Mouse (Mus musculus) erythroid progenitor cell, adult 5-6 weeks (primary cell): Measurements from ENCODE around the gene Wwox. TPM values are rescaled to one million over a fixed set of nuclear protein-coding genes. Genes with fewer than 3 reads are reported as not detected.

ENCODE experiments used
- ATAC-seq: replicated peaks from 2 replicates; pipeline ENCODE4 v1.8.0; 2016; ENCODE audit warnings: moderate number of reproducible peaks, mild to moderate bottlenecking, moderate TSS enrichment, inconsistent platforms; ENCODE audit not compliant: poor library complexity, low FRiP score, severe bottlenecking
- total RNA-seq, 2 experiments: library from RNA; stranded (forward) in 1 of 2; stranded (reverse) in 1 of 2; fragments of 150-400 nt in 1 of 2; fragments of 186-747, 209-891 nt in 1 of 2; gene quantifications; 2 replicates each; pipeline versions ENCODE4 v1.2.3 to v1.2.4; 2015 to 2017; ENCODE audit warnings: low replicate concordance in 2 of 2

The Wwox gene
- total RNA-seq (2015; ENCODE audit: low replicate concordance) (3.2 and 3.8 TPM in 2 replicates), total RNA-seq (2017; ENCODE audit: low replicate concordance) (3.9 and 11.2 TPM in 2 replicates)

GRCm38 (mm10) chr8:114439334-114440204 lies at the start of gene Wwox:
Gene Wwox, plus strand, starts transcription at chr8:114439655.
- ATAC-seq: peak; percentile 90

GRCm38 (mm10) chr8:114390465-114391254 lies 48.8 kb upstream of the Wwox start:
- no peak for ATAC-seq

GRCm38 (mm10) chr8:114398326-114398725 lies 41.1 kb upstream of the Wwox start:
- ATAC-seq: no peak

GRCm38 (mm10) chr8:114399273-114399672 lies 40.2 kb upstream of the Wwox start:
- ATAC-seq: no peak

- no peak for ATAC-seq
These were observed 37.8 kb upstream of the Wwox start for GRCm38 (mm10) chr8:114401679-114402078.

GRCm38 (mm10) chr8:114411421-114411820 lies 28.0 kb upstream of the Wwox start:
- no peak for ATAC-seq

- ATAC-seq: no peak
These were observed 21.7 kb upstream of the Wwox start, which contains the start of gene Clec3a for GRCm38 (mm10) chr8:114417786-114418185. Gene Clec3a, plus strand, starts transcription at chr8:114418086.

- no peak for ATAC-seq
These were observed 21.0 kb upstream of the Wwox start for GRCm38 (mm10) chr8:114418486-114418885.

- no peak for ATAC-seq
These were observed 20.6 kb upstream of the Wwox start for GRCm38 (mm10) chr8:114418904-114419303.

- ATAC-seq: no peak
These were observed 17.9 kb upstream of the Wwox start for GRCm38 (mm10) chr8:114421544-114421943.

- ATAC-seq: no peak
These were observed 1.2 kb upstream of the Wwox start for GRCm38 (mm10) chr8:114438236-114438635.

- no peak for ATAC-seq
These were observed 742 bp downstream of the Wwox start for GRCm38 (mm10) chr8:114440205-114440589.

GRCm38 (mm10) chr8:114441616-114442015 lies 2.2 kb downstream of the Wwox start:
- ATAC-seq: no peak

- ATAC-seq: no peak
These were observed 7.4 kb downstream of the Wwox start for GRCm38 (mm10) chr8:114446884-114447283.

- no peak for ATAC-seq
These were observed 12.8 kb downstream of the Wwox start for GRCm38 (mm10) chr8:114452278-114452677.

- ATAC-seq: no peak
These were observed 13.3 kb downstream of the Wwox start for GRCm38 (mm10) chr8:114452781-114453221.

- ATAC-seq: no peak
These were observed 15.8 kb downstream of the Wwox start for GRCm38 (mm10) chr8:114455302-114455701.

- ATAC-seq: no peak
These were observed 16.5 kb downstream of the Wwox start for GRCm38 (mm10) chr8:114455953-114456352.

GRCm38 (mm10) chr8:114458113-114458784 lies 18.8 kb downstream of the Wwox start:
- no peak for ATAC-seq

- no peak for ATAC-seq
These were observed 21.1 kb downstream of the Wwox start for GRCm38 (mm10) chr8:114460600-114460999.
